Mouse (Mus musculus): Measurements from ENCODE around the gene Armc2.

DNA sequence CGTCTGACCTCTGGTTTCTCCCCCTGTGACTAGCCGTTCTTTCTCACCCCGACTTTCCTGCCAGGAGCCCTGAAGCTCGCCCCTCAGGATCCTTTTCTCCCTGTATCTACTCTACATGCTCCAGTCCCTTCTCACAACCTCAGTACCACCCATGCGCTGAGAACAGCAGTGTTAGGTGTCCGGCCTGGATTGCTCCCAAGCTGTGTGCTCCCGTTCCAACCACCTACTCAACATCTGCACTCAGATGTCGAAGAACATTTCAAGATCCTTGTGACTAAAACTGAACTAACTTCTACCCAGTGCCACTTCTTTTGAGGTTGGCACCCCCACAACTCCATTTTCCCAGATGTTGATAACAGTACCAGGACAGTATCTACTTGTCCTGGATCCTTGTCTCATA is 30.4 kb upstream of the Armc2 start:
- no peak for TF ChIP-seq ZNF384 (IDR thresholded peaks at IDR 0.05; ENCODE audit: low read depth, low read length)
- TF ChIP-seq MAFK (IDR thresholded peaks at IDR 0.05; ENCODE audit: insufficient read depth, low read depth, low read length), result no peak
- TF ChIP-seq ZC3H11A (IDR thresholded peaks at IDR 0.05; ENCODE audit: borderline replicate concordance, low read depth, low read length), result no peak
- no peak for TF ChIP-seq HCFC1 (IDR thresholded peaks at IDR 0.05; ENCODE audit: borderline replicate concordance, insufficient read depth, low read length)
- TF ChIP-seq CHD2 (IDR thresholded peaks at IDR 0.05; ENCODE audit: low read depth, low read length), result no peak
